Mouse (Mus musculus) hindbrain, embryonic 15.5 days (tissue): ENCODE measurements around the gene Nat8f2. TPM values are rescaled to one million over a fixed set of nuclear protein-coding genes. Genes with fewer than 3 reads are reported as not detected.
"Not testable (repeated sequence)": the region's sequence is repeated elsewhere in the genome, so short reads cannot be mapped to it uniquely, and the experiment has no call there.

Experiments used
- ATAC-seq: fragments of 200-750 bp; cut with Nextera tagmentation; 2 replicates; pipeline ENCODE4 v1.8.0; 2017; ENCODE audit warnings: low read depth, moderate number of reproducible peaks, moderate TSS enrichment; ENCODE audit not compliant: low FRiP score
- H3K27ac ChIP-seq: fragments of 300-500 bp; sonication (generic); replicated peaks from 2 replicates; pipeline ENCODE4 v1.5.1; 2015; ENCODE audit warnings: mild to moderate bottlenecking, inconsistent platforms
- H3K27me3 ChIP-seq: fragments of 300-500 bp; sonication (generic); 2 replicates; pipeline ENCODE4 v1.6.1; 2015; ENCODE audit warnings: control low read depth, inconsistent platforms
- H3K36me3 ChIP-seq: fragments of 300-500 bp; sonication (generic); 2 replicates; pipeline ENCODE4 v1.6.1; 2015; ENCODE audit warnings: control low read depth, inconsistent platforms
- H3K4me1 ChIP-seq: fragments of 300-500 bp; sonication (generic); replicated peaks from 2 replicates; pipeline ENCODE4 v1.6.1; 2015; ENCODE audit warnings: control low read depth, inconsistent platforms
- H3K4me2 ChIP-seq: fragments of 300-500 bp; sonication (generic); 2 replicates; pipeline ENCODE4 v1.6.1; 2015; ENCODE audit warnings: moderate library complexity, mild to moderate bottlenecking, inconsistent platforms
- H3K4me3 ChIP-seq: fragments of 300-500 bp; sonication (generic); 2 replicates; pipeline ENCODE4 v1.5.1; 2015; ENCODE audit warnings: mild to moderate bottlenecking, inconsistent platforms
- H3K9ac ChIP-seq: fragments of 300-500 bp; sonication (generic); 2 replicates; pipeline ENCODE4 v1.6.1; 2015; ENCODE audit warnings: inconsistent platforms
- H3K9me3 ChIP-seq: fragments of 300-500 bp; sonication (generic); 2 replicates; pipeline ENCODE4 v1.6.1; 2016; ENCODE audit warnings: control low read depth, inconsistent platforms
- WGBS: fragments of 180-500 bp; shearing (Covaris S2); methylation state at CpG from one replicate; pipeline ENCODE4 v1.1.7; 2015; 5-methylcytosine and 5-hydroxymethylcytosine counted together
- polyA plus RNA-seq: library from polyadenylated mRNA; unstranded; fragments of >200 nt; fragmentation: Nextera tagmentation; extraction: Ambion mirVana; gene quantifications from 2 replicates; pipeline ENCODE4 v1.2.1, GENCODE M21; 2015

Gene Nat8f2
- polyA plus RNA-seq, 1 experiment from 2014 or later: not detected

GRCm38 (mm10) chr6:85862565-85862964 lies 6.4 kb downstream of the Nat8f2 start:
- no peak overlapping the region for H3K9ac ChIP-seq

DNA sequence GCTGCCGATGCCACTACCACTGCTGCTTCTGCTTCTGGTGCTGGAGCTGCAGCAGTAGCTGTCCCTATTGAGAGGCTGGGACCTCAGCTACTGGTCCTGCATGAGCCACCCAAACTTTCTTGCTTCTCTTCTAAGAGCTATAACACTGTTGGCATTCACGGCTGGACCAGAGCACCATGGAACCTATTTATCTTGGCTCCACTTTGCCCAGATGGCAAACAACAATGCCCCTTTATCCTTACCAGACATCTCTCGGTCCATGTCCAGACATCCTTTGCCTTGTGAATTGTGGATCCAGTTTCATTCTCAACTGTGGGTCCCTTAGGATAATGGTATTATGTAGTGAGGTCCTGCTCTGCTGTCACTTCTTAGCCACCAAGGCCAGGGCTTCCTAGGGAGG lies 7.7 kb downstream of the Nat8f2 start:
- no peaks in the 10 kb centered on the region for H3K36me3 ChIP-seq
- H3K9me3 ChIP-seq: no peaks in the 10 kb centered on the region
- no peaks in the 10 kb centered on the region for H3K27me3 ChIP-seq
- no peaks in the 10 kb centered on the region for H3K4me1 ChIP-seq
- no peak overlapping the region for H3K4me2 ChIP-seq
- no peak overlapping the region for H3K27ac ChIP-seq
- no peak overlapping the region for H3K4me3 ChIP-seq
- no peak overlapping the region for H3K9ac ChIP-seq
- ATAC-seq: no peak
- 91% methylated on average over 3 of the region's 3 CpGs for WGBS

More at GRCm38 (mm10) chr6:85862565-85862964, 6.4 kb downstream of the Nat8f2 start:
- no peak overlapping the region for H3K4me2 ChIP-seq
- ATAC-seq: no peak
- H3K4me1 ChIP-seq: no peaks in the 10 kb centered on the region
- H3K27ac ChIP-seq: no peak overlapping the region
- 78% methylated on average over 3 of the region's 3 CpGs for WGBS
- no peaks in the 10 kb centered on the region for H3K27me3 ChIP-seq
- no peaks in the 10 kb centered on the region for H3K9me3 ChIP-seq
- H3K4me3 ChIP-seq: no peak overlapping the region
- no peaks in the 10 kb centered on the region for H3K36me3 ChIP-seq

DNA sequence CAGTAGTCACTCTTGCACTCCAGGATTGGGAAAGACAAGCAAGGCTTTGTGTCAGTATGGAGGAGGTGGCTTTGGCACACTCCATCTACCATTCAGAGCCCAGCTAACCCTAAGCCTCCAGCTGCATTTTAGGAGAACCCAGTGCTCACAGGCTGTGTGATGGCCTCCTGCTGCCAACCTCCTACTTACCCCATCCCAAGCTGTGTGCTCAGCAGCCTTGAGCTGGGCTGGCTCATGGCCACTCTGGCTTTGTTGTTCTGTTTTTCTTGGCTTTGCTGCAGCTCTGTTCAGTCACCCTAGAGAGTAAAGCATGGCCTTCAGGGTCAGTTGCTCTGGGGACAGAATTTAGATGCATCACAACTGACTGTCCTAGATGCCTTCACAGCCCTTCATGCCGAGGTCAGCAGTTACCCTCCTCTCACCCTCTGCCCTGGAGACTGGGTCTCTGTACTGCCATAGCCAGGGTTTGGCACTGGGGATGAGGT lies 12.7 kb downstream of the Nat8f2 start:
- Histone ChIP-seq H3K36me3 (no peaks in the 10 kb centered on the region), H3K4me2 (no peak overlapping the region), H3K4me3 (no peak overlapping the region), H3K27ac (no peak overlapping the region), H3K9me3 (no peaks in the 10 kb centered on the region), H3K9ac (no peak overlapping the region), H3K4me1 (no peaks in the 10 kb centered on the region), H3K27me3 (no peaks in the 10 kb centered on the region)
- ATAC-seq: peak; percentile 96
- 60% methylated on average over 1 of the region's 1 CpGs for WGBS

- Histone ChIP-seq H3K36me3 (no peaks in the 10 kb centered on the region), H3K4me3 (no peak overlapping the region), H3K9ac (no peak overlapping the region), H3K27ac (no peak overlapping the region), H3K4me2 (no peak overlapping the region), H3K4me1 (no peaks in the 10 kb centered on the region; the same call in 1 of the 2 replicates), H3K9me3 (no peaks in the 10 kb centered on the region), H3K27me3 (no peaks in the 10 kb centered on the region)
- ATAC-seq: no peak
- 80% methylated on average over 3 of the region's 3 CpGs for WGBS
These were observed 15.5 kb downstream of the Nat8f2 start for GRCm38 (mm10) chr6:85853481-85853880.

DNA sequence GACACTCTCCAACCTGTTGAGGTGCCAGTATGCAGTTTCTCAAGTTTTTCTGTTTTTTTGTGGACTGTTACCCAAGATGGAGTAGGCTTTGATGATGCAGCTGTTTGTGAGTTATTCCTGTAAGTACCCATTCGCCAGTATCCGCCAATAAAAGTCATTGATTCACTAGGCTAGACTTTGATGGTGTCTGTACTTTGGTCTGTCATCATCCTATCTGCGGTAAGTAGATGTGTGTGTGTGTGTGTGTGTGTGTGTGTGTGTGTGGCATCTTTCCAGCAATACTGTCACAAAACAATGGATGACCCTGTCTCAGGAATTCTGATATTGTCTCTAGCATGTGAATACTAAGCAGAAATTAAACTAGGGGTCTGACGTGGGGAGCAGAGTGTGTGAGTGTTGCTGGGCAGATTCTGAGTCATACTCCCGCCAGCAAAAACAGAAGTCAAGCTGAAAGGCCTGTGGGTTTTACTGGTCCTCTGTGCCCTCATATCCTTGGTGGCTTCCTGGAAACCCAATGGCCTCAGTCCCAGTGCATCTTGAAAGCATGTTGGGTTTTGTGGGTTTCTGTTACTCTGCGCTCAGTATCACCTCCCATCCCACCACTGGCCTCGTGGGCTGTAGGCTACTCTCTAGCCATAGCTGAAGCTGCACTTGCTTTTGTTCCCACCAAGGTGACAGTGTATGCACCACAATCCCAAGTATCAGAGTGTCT lies 17.7 kb downstream of the Nat8f2 start:
- Histone ChIP-seq H3K4me2 (no peak overlapping the region), H3K4me1 (peaks cover 8% of the 10 kb centered on the region), H3K9ac (no peak overlapping the region), H3K36me3 (no peaks in the 10 kb centered on the region), H3K27me3 (no peaks in the 10 kb centered on the region), H3K27ac (no peak overlapping the region), H3K4me3 (no peak overlapping the region), H3K9me3 (no peaks in the 10 kb centered on the region)
- no peak for ATAC-seq
- WGBS: 91% methylated on average over 7 of the region's 7 CpGs

DNA sequence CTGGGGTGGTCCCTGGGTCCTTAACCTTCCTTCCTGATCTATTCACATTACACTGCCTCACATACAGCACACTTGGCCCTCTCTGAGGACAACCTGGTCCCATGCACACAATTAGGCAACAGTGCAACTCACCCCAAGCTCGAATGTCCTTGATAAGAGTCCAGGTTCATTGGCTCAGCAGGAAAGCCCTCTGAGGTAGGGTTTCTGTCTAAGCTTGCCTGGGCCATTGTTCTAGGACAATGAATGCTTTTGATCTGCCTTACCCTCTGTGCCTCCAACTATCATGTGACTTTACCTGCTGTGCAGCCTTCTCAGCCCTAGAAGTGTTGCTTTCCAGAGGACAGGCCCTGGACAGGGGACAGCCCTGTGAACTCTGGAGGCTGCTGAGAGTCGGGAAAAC lies 19.7 kb downstream of the Nat8f2 start:
- no peak overlapping the region for H3K9ac ChIP-seq
- 30% methylated on average over 2 of the region's 2 CpGs for WGBS
- H3K27ac ChIP-seq: no peak overlapping the region
- H3K4me1 ChIP-seq: peaks cover 8% of the 10 kb centered on the region
- H3K4me3 ChIP-seq: no peak overlapping the region
- no peaks in the 10 kb centered on the region for H3K36me3 ChIP-seq
- no peaks in the 10 kb centered on the region for H3K9me3 ChIP-seq
- ATAC-seq: no peak
- no peaks in the 10 kb centered on the region for H3K27me3 ChIP-seq
- no peak overlapping the region for H3K4me2 ChIP-seq

DNA sequence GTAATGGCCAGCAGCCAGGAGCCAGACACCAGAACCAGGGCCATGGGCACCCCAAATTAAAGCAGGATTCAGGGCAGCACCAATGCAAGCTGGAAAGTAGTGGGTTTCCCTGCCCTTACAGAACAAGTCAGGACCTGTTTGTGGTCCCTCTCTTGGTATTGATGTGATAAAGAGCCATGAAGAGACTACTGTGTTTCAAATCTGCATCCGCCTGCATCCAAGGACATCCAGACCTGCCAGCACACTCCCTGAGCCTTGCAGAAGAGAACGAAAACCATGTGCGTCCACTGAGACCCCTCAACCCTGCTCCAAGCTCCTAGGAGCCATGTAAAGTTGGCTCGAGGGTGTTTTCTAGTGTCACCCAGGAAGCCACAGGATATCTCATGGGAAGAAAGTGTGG lies 20.8 kb downstream of the Nat8f2 start:
- H3K36me3 ChIP-seq: no peaks in the 10 kb centered on the region
- H3K9ac ChIP-seq: no peak overlapping the region
- H3K27ac ChIP-seq: no peak overlapping the region
- 96% methylated on average over 4 of the region's 4 CpGs for WGBS
- no peak overlapping the region for H3K4me2 ChIP-seq
- H3K9me3 ChIP-seq: no peaks in the 10 kb centered on the region
- H3K27me3 ChIP-seq: no peaks in the 10 kb centered on the region
- no peak overlapping the region for H3K4me3 ChIP-seq
- H3K4me1 ChIP-seq: peaks cover 8% of the 10 kb centered on the region
- ATAC-seq: no peak

DNA sequence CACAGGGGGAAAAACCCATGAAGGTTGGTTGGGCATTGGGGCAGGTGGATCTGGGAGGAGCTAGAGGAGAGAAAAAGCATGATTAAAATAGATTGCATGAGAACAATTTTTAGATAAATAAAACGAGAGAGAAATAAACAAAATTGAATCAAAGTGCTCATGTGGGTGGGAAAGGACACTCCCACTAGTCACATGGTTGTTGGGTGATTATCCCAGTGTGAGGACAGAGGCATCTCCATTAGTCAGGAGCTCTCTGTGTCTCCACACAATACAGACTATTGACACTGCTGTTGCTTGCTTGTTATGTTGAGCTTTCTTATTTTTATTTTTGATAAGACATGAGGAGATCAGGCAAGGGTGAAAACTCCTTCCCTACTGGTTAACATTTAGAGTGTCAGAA lies 22.0 kb downstream of the Nat8f2 start:
- H3K36me3 ChIP-seq: no peaks in the 10 kb centered on the region
- H3K4me1 ChIP-seq: peaks cover 8% of the 10 kb centered on the region
- no peak overlapping the region for H3K9ac ChIP-seq
- H3K4me2 ChIP-seq: no peak overlapping the region
- H3K27ac ChIP-seq: no peak overlapping the region
- no peak for ATAC-seq
- H3K9me3 ChIP-seq: no peaks in the 10 kb centered on the region
- no peak overlapping the region for H3K4me3 ChIP-seq
- no peaks in the 10 kb centered on the region for H3K27me3 ChIP-seq
- 64% methylated on average over 1 of the region's 1 CpGs for WGBS

DNA sequence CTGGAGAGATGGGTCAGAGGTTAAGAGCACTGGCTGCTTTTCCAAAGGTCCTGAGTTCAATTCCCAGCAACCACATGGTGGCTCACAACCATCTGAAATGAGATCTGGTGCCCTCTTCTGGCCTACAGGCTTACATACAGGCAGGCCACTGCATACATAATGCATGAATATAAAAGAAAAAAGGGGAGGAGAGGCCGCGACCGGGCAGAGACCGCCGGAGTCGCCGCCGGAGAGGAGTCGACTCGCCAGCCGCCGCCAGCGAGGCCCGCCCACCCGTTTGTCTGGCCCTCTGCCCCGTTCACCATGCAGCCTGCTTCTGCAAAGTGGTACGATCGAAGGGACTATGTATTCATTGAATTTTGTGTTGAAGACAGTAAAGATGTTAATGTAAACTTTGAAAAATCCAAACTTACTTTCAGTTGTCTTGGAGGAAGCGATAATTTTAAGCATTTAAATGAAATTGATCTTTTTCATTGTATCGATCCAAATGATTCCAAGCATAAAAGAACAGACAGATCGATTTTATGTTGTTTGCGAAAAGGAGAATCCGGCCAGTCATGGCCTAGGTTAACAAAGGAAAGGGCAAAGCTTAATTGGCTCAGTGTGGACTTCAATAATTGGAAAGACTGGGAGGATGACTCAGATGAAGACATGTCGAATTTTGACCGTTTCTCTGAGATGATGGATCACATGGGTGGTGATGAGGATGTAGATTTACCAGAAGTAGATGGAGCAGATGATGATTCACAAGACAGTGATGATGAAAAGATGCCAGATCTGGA lies 25.1 kb downstream of the Nat8f2 start:
- WGBS: 59% methylated on average over 25 of the region's 25 CpGs
- not testable (repeated sequence) for ATAC-seq, H3K27ac ChIP-seq

GRCm38 (mm10) chr6:85839982-85840381 lies 29.0 kb downstream of the Nat8f2 start:
- Histone ChIP-seq H3K4me1 (no peaks in the 10 kb centered on the region), H3K27ac (peak overlapping the region; percentile 25; the same call in 1 of the 2 replicates), H3K36me3 (no peaks in the 10 kb centered on the region), H3K27me3 (no peaks in the 10 kb centered on the region), H3K4me2 (no peak overlapping the region), H3K9ac (no peak overlapping the region), H3K9me3 (no peaks in the 10 kb centered on the region), H3K4me3 (no peak overlapping the region)
- 0 out of 2 replicates have a peak, but pooled peaks have one; percentile 30 for ATAC-seq
- 39% methylated on average over 4 of the region's 4 CpGs for WGBS

More for the DNA sequence above, 25.1 kb downstream of the Nat8f2 start:
- not testable (repeated sequence) for H3K4me2 ChIP-seq, H3K9ac ChIP-seq, H3K4me1 ChIP-seq, H3K9me3 ChIP-seq, H3K36me3 ChIP-seq, H3K4me3 ChIP-seq, H3K27me3 ChIP-seq

- WGBS: 53% methylated on average over 8 of the region's 8 CpGs
These were observed 30.3 kb downstream of the Nat8f2 start for GRCm38 (mm10) chr6:85838674-85839073.

DNA sequence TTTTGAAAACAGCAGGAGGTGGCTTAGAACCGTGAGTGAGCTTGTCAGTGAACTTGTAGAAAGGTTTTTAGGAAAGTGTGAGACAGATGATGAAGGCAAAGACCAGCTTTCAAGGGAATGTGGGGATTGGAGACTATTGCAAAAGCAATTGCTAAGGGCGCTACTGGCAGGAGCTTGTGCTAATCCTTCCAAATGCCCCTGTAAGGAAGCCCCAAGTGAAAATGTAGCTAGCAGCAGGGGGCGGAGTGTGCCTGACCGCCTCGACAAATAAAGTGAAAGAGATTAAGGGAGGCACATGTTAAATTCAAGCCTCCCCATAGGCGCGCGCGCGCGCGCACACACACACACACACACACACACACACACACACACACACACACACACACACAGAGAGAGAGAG lies 31.7 kb downstream of the Nat8f2 start:
- not testable (repeated sequence) for H3K27me3 ChIP-seq, H3K4me3 ChIP-seq, ATAC-seq, H3K27ac ChIP-seq, H3K9ac ChIP-seq, H3K4me1 ChIP-seq, H3K36me3 ChIP-seq, H3K9me3 ChIP-seq
- H3K4me2 ChIP-seq: peak overlapping the region; percentile 19; the same call in 1 of the 2 replicates
- 15% methylated on average over 12 of the region's 12 CpGs for WGBS

More at GRCm38 (mm10) chr6:85838674-85839073, 30.3 kb downstream of the Nat8f2 start:
- H3K36me3 ChIP-seq: no peaks in the 10 kb centered on the region
- H3K27me3 ChIP-seq: no peaks in the 10 kb centered on the region
- no peak overlapping the region for H3K4me3 ChIP-seq
- no peak overlapping the region for H3K27ac ChIP-seq
- no peaks in the 10 kb centered on the region for H3K9me3 ChIP-seq
- no peak overlapping the region for H3K4me2 ChIP-seq
- H3K9ac ChIP-seq: no peak overlapping the region
- H3K4me1 ChIP-seq: no peaks in the 10 kb centered on the region
- ATAC-seq: no peak
